Mouse (Mus musculus) macrophage (primary cell): ENCODE results near the gene Hist1h2ak. TPM values are rescaled to one million over a fixed set of nuclear protein-coding genes. Genes with fewer than 3 reads are reported as not detected.
A peak's percentile ranks its signal among the peaks of the same experiment; 100 is the strongest.
"Not testable (repeated sequence)": the region's sequence is repeated elsewhere in the genome, so short reads cannot be mapped to it uniquely, and the experiment has no call there.

ENCODE experiments used
- H3K27ac ChIP-seq: fragments of 350-480 bp; formaldehyde crosslinking; 2 replicates; pipeline ENCODE4 v1.9.0; 2021
- H3K36me3 ChIP-seq: fragments of 350-480 bp; formaldehyde crosslinking; 2 replicates; pipeline ENCODE4 v1.9.0; 2021; ENCODE audit errors: inconsistent target
- H3K4me3 ChIP-seq: fragments of 350-480 bp; formaldehyde crosslinking; 2 replicates; pipeline ENCODE4 v1.9.0; 2021; ENCODE audit errors: inconsistent target
- H3K79me2 ChIP-seq: fragments of 350-480 bp; formaldehyde crosslinking; 2 replicates; pipeline ENCODE4 v1.9.0; 2021; ENCODE audit errors: inconsistent target
- WGBS: methylation state at CpG from one replicate; pipeline ENCODE4 v1.1.7; 2026; ENCODE audit warnings: inconsistent platforms; ENCODE audit not compliant: missing documents; 5-methylcytosine and 5-hydroxymethylcytosine counted together
- polyA plus RNA-seq: library from polyadenylated mRNA; stranded (reverse); fragments of 250-400 nt; gene quantifications from 3 replicates; pipeline ENCODE4 v1.2.4, GENCODE M21; 2018; ENCODE audit warnings: inconsistent platforms

The Hist1h2ak gene
- polyA plus RNA-seq, 1 experiment from 2014 or later: not detected

DNA sequence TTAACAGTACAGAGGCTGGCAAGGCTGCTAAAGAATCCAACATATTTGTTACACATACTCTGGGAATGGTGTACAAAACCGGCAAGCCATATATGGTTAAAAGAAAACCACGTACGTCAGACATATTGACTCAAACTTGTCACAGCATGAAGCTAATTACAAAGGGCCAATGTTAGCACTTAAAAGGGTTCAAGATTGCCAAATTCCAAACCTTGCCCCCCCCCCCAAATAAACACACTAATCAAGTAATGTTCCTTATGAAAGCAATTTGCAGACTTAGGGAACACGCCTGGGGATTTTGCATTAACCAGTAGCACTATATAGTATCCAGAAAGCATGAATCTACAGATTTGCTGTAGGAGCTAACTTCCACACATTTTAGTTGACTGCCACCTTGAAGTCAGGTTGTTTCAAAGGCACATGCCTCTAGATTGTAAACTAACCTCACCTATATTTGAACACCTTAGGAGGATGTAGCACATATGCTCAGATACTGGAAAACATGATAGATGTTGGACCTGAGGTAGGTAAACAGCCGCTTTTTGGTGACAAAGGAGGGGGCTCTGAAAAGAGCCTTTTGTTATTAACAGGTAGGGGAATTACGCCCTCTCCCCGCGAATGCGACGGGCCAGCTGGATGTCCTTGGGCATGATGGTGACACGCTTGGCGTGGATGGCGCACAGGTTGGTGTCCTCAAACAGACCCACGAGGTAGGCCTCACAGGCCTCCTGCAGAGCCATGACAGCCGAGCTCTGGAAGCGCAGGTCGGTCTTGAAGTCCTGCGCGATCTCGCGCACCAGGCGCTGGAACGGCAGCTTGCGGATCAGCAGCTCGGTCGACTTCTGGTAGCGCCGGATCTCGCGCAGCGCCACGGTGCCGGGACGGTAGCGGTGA is 29.0 kb upstream of the Hist1h2ak start:
- H3K79me2 ChIP-seq, H3K36me3 ChIP-seq: not testable (repeated sequence)
- 4% methylated on average over 10 of the region's 35 CpGs for WGBS
- H3K27ac ChIP-seq: peak overlapping the region; percentile 86
- peak overlapping the region; percentile 23; the same call in 1 of the 2 replicates for H3K4me3 ChIP-seq

DNA sequence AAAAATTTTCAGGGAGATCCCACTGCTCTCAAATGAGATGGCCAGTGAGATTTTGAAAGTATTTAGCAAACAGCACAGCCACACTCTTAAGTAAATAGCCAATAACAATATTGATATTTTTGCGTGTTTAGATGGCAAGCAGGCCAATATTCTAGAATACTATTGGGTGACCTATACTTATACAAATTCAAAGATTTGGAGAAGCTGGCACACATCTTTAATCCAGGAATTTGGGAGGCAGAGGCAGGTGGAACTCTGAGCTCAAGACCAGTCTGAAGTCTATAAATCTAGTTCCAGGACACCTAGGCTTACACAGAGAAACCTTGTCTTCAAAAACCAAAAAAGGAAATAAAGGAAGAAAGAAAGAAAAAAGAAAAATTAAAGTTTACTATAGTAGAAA is 28.0 kb upstream of the Hist1h2ak start:
- Histone ChIP-seq H3K4me3 (no peak overlapping the region), H3K36me3 (no peaks in the 10 kb centered on the region), H3K79me2 (no peaks in the 10 kb centered on the region), H3K27ac (peak overlapping the region; percentile 86)
- WGBS: 100% methylated on average over 1 of the region's 1 CpGs

DNA sequence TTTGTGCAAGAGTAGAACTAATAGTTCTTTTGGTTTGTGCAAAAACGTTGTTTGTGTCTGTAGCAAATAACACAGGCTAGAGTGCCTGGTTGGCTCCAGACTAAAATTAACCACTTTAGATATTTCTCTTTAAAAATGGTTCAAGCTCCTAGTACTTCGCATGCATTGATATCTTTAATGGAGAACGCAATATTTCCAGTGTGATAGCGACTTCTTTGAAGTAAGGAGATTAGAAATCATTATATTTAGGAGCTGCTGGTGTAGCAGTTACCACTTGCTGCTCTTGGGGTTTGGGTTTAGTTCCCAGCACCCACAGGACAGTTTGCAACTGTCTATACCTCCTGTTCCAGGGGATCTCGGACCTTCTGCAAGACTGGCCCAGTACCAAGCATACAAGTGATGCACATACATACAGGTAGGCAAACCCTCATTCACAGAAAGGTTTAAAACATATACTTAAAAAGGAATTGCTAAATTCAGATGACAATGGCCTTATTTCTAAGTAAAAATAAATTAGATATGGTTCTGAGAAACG is 27.5 kb upstream of the Hist1h2ak start:
- Histone ChIP-seq H3K27ac (peak overlapping the region; percentile 86), H3K4me3 (peak overlapping the region; percentile 58; the same call in 1 of the 2 replicates), H3K79me2 (no peaks in the 10 kb centered on the region), H3K36me3 (no peaks in the 10 kb centered on the region)
- WGBS: 60% methylated on average over 5 of the region's 6 CpGs

DNA sequence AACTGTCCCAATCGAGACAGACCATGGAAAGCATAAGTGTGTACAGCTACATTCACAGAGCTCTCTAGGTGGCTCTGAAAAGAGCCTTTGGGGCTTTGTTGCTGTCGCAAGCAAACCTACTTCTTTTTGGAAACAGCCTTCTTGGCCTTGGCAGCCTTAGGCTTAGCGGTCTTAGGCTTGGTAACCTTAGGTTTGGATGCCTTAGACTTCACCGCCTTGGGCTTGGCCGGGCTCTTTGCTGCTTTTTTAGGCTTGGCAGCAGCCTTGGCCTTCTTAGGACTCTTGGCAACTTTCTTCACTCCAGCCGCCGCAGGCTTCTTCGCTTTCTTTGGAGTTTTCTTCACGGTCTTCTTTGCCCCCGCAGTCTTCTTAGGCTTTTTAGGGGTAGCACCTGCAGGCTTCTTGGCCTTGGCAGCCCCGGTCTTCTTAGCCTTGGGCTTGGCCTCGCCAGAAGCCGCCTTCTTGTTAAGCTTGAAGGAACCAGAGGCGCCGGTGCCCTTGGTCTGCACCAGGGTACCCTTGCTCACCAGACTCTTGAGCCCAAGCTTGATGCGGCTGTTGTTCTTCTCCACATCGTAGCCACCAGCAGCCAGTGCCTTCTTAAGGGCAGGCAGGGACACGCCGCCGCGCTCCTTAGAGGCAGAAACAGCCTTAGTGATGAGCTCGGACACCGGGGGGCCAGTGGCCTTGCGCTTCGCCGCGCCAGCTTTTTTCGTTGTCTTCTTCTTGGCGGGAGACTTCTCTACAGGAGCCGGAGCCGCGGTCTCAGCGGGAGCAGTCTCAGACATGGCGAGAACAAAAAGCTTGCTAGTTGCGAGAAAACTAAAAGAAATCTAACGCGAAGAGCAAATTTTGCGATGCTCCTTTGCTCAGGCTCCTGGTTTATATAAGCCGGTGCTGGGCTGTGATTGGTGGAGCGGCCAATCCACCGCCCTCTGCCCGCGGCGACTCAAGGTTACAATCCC is 26.4 kb upstream of the Hist1h2ak start, which contains the start of gene Hist1h1b:
Gene Hist1h1b, minus strand, starts transcription at position 859 of the 965 bp plus-strand sequence.
- Histone ChIP-seq H3K27ac (peak within 1 kb of the TSS; percentile 86), H3K79me2 (no peaks in the 10 kb centered on the region), H3K4me3 (peak within 1 kb of the TSS; percentile 58), H3K36me3 (no peaks in the 10 kb centered on the region)
- WGBS: under 1% methylated on average over 43 of the region's 44 CpGs

DNA sequence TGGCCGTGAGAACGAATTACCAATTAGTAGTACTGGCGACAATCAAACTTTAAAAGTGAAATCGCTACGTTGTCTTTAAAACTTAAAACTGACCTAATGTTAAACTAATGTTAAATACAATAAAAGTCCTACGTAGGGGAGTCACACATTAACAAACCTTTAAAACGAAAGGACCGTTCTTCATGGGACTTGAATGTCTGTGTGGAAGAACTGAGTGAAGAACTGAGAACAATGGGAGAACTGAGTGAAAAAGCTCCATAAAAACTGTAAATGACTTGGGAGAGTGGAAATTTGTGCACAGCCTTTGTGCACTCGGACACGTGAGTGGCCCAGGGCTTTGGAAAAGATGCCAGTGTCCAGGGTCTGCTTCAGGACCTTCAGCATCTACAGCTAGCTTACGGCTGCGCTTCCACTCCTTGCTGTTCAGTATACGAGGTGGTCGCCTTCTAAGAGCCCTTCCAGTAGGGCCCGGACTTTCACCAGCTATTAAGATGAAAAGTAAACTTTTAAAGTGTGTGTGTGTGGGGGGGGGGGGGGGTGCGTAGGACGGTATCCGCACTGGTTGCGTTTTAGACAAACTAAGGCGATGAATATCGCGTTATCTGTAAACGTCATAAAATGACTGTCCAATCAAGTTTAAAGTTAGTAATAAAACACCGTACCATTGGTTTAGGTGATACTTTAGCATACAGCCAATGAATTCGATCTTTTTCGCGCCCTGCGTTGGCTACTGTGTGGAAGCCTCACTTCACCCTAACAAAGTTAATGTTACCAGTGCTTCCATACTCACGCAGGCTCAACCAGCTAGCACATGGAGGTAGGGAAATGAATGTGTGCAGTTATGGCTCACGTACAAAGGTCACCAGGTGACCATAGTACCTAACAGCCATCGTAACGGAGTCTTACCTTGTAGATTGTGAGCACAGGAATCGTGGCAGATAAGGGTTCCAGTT is 25.5 kb upstream of the Hist1h2ak start:
- Histone ChIP-seq H3K4me3 (peak overlapping the region; percentile 58), H3K36me3 (no peaks in the 10 kb centered on the region), H3K79me2 (no peaks in the 10 kb centered on the region), H3K27ac (peak overlapping the region; percentile 86)
- WGBS: under 1% methylated on average over 31 of the region's 33 CpGs

DNA sequence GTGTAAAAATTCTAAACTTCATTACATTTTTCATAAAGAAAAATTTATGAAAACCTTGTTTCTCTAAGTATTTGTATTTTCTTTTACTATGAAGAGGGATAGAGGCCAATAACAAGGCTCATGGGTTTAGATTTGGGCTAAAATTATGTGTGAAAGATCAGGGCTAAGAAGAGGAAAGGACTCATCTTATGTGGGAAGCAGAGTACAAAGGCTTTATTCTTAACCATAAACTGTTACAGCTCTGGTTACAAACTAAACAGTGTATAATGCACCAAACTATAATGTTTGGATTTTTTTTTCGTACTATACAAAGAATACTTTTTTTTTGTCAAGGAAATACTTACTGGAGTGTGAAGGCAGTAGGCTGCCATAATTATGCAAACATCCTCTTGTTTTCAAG is 2.1 kb upstream of the Hist1h2ak start:
- Histone ChIP-seq H3K27ac (no peak overlapping the region), H3K79me2 (no peaks in the 10 kb centered on the region), H3K36me3 (no peaks in the 10 kb centered on the region), H3K4me3 (peak overlapping the region; percentile 33; the same call in 1 of the 2 replicates)
- WGBS: 69% methylated on average over 1 of the region's 1 CpGs

DNA sequence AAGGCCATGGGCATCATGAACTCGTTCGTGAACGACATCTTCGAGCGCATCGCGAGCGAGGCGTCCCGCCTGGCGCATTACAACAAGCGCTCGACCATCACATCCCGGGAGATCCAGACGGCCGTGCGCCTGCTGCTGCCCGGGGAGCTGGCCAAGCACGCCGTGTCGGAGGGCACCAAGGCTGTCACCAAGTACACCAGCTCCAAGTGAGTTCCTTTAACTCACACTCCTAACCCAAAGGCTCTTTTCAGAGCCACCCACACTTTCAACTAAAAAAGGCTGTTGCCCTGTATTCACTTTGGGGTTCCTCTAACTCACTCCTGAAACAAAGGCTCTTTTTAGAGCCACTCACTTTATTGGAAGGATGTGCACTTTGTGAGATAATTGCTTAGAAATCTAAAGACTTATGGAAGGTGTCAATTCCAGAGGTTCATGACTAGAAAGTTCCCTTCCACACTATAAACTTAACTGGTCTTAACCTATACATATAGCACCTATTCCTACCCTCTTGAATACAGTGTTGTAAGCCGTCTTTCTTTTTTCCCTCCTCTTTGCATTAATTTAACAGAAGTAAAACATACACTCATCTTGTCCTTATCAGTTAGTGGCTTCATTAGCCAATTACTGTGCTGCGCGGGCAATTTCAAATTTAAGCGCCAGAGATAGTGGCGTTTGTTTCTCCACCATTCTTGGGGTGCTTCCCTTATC is 821 bp upstream of the Hist1h2ak start:
- not testable (repeated sequence) for H3K36me3 ChIP-seq, H3K79me2 ChIP-seq
- H3K27ac ChIP-seq: peak overlapping the region; percentile 50
- WGBS: 1% methylated on average over 7 of the region's 26 CpGs
- peak overlapping the region; percentile 33 for H3K4me3 ChIP-seq

DNA sequence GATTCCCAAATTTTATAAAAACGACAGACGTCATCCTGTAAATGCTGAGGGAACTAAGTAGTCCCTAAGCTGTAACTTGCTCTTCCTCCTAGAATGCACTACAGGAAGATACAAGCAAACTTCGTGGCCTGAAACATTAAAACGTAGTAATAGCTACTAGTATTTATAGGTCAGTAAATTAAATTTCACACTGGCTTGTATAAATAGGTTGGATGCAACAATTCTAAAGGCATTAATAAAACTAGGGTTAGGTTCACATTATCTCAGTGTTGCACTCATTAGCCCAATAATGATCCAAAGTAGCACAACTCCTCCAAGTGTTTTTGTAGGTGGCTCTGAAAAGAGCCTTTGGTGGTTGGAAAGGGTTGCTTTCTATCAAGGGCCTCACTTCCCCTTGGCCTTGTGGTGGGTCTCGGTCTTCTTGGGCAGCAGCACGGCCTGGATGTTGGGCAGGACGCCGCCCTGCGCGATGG is 540 bp downstream of the Hist1h2ak start:
- peak overlapping the region; percentile 17; the same call in 1 of the 2 replicates for H3K4me3 ChIP-seq
- WGBS: 9% methylated on average over 5 of the region's 10 CpGs
- peaks cover 21% of the 10 kb centered on the region for H3K79me2 ChIP-seq
- H3K36me3 ChIP-seq: no peaks in the 10 kb centered on the region
- H3K27ac ChIP-seq: peak overlapping the region; percentile 64

DNA sequence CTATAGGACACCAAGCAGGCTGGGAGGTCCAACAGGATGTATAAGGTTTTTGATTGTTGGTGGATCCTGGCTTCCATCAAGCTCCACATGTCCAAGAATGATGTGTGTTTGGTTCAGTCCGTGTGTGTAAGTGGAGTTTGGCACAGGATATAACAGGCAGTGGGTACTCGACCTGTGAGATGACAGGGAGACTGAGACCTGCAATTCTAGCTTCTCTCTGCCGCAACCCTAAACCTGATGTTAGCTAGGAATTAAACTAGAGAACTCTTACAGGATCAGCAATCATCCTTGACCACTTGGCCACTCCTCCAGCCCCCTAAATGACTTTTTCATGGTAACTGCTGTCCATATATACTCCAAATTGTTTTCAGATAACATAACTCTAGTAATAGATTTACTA is 1.3 kb downstream of the Hist1h2ak start:
- 62% methylated on average over 3 of the region's 3 CpGs for WGBS
- H3K27ac ChIP-seq: peak overlapping the region; percentile 64
- H3K79me2 ChIP-seq: peaks cover 28% of the 10 kb centered on the region
- no peaks in the 10 kb centered on the region for H3K36me3 ChIP-seq
- no peak overlapping the region; the same call in 1 of the 2 replicates for H3K4me3 ChIP-seq

DNA sequence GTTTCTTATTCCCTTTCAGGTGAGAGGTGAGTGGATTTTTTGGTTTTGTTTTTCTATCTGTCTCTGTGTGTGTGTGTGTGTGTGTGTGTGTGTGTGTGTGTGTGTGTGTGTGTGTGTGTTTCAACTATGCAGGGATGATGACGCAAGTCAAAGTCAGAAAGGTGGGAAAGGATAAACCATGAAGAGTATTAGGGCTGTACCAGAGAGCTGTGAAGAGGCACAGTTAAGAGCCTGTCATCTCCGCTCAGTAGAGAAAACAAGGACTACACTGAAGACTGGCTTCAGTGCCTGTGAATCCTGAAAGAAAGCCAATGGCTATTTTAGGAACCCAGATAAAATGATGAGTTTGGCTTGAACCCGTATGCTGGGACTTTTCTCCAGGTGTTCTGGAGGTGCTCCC is 1.8 kb downstream of the Hist1h2ak start:
- Histone ChIP-seq H3K4me3 (no peak overlapping the region), H3K36me3 (no peaks in the 10 kb centered on the region), H3K27ac (peak overlapping the region; percentile 64; the same call in 1 of the 2 replicates), H3K79me2 (peaks cover 33% of the 10 kb centered on the region)
- 98% methylated on average over 3 of the region's 3 CpGs for WGBS

DNA sequence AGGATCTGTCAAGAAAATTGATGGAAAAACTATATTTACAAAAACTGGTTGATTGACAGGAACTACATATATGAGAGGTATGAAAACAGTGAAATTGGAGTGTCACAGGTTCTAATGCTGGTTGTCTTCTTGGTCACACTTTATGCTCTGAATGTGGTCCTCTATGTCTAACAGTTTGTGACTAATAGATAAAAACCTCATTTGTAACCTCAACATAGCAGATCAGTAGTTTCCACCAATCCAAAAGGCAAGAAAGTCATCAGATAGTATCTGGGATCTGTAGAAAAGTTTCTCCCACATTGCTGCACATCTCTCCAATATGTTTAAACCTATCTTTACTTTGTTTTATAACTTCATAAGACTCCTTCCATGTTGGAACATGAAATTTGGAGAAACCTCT is 2.2 kb downstream of the Hist1h2ak start:
- H3K36me3 ChIP-seq: no peaks in the 10 kb centered on the region
- H3K4me3 ChIP-seq: no peak overlapping the region

DNA sequence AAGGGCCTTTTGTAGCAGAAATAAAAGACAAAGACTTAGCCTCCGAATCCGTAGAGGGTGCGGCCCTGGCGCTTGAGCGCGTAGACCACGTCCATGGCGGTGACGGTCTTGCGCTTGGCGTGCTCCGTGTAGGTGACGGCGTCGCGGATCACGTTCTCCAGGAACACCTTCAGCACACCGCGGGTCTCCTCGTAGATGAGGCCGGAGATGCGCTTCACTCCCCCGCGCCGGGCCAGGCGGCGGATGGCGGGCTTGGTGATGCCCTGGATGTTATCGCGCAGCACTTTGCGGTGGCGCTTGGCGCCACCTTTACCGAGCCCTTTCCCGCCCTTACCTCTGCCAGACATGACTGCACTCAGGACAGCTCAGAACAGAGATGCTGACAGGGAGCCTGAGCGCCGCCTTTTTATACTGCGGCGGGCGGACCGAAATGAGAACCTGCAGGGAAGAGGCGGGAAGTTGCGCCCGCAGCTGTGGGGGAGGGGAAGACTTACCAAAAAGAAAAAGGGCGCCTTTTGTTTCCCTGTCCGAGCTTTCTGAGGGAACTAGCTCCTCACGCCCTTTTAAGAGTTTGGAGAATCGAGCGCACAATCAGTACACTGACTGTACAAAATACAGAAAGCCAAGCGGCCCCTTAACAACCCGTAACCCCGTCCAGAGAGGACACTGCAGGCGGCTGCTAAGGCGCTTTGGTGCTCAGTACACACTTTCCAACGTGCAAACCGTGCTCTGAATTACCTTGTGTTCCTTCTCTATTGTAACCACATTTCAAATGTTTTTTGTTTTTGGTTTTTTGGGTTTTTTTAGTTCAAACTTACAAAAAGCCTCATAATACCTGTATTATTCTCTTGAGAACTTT is 3.2 kb downstream of the Hist1h2ak start, which contains the start of gene Hist1h4k:
Gene Hist1h4k, minus strand, starts transcription at position 347 of the 859 bp plus-strand sequence.
- peak within 1 kb of the TSS; percentile 43 for H3K4me3 ChIP-seq
- H3K79me2 ChIP-seq: peaks cover 35% of the 10 kb centered on the region
- WGBS: under 1% methylated on average over 31 of the region's 56 CpGs

More for the DNA sequence above, 2.2 kb downstream of the Hist1h2ak start:
- peak overlapping the region; percentile 72; the same call in 1 of the 2 replicates for H3K27ac ChIP-seq
- peaks cover 35% of the 10 kb centered on the region for H3K79me2 ChIP-seq

More for the DNA sequence above, 3.2 kb downstream of the Hist1h2ak start, which contains the start of gene Hist1h4k:
- peak within 1 kb of the TSS; percentile 72 for H3K27ac ChIP-seq
- not testable (repeated sequence) for H3K36me3 ChIP-seq
